Mouse (Mus musculus): ENCODE measurements at regions not wholly inside any gene's neighbourhood (a gene's known extent, or its start where the extent isn't known, plus 50 kb on each side); places are given as distances from the start of the nearest gene placed in this dataset.

DNA sequence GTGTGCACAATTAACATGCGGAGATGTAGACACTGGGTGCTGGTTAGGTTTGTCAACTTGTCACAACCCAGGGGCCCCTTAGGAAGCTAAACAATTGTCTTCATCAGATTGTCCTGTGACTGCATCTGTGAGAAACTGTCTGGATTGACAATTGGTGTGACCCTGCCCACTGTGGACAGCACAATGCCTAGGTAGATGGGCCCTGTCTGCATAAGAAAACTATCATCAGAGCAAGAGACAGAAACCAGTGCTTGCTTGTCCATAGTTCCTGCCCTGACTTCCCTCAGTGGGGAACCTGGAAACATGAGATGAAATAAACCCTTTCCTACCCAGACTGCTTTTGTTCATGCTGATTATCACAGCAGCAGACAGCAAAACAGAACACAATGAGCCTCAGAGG is 63.5 kb upstream of the Tyw5 start:
- Histone ChIP-seq H3K4me2 (no peak overlapping the region), H3K4me1 (replicated peaks) (no peaks in the 10 kb centered on the region), H3K9me3 (replicated peaks) (no peaks in the 10 kb centered on the region), H3K9ac (no peak overlapping the region), H3K4me3 (no peak overlapping the region), H3K27me3 (replicated peaks) (no peaks in the 10 kb centered on the region), H3K27ac (ENCODE audit: poor library complexity, severe bottlenecking) (no peak overlapping the region), H3K36me3 (no peaks in the 10 kb centered on the region)
- 89% methylated on average over 1 of the region's 1 CpGs for WGBS
- ATAC-seq (ENCODE audit: insufficient number of reproducible peaks, low FRiP score): no peak

DNA sequence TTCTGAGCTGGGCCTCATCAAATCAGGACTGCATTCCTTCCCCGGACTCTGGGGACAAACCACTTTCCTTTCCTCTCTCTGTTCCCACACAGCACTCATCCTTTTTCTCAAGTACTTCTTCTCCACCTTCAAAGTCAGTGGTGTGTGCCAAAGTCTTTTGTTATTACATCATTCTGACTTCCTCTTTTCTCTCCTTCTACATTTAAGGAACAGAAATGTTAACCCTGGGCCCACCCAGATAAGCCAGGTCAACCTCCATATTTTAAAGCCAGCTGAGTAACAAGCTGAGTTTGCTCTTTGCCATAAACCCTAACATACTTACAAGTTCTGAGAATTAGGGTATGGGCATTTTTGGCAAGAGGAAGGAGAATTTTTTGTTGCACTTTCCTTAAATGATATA is 65.3 kb upstream of the Tyw5 start:
- H3K9me3 ChIP-seq (replicated peaks): no peaks in the 10 kb centered on the region
- 0 out of 2 replicates have a peak, but pooled peaks cover 3% of the 10 kb centered on the region for H3K4me1 ChIP-seq (replicated peaks)
- H3K36me3 ChIP-seq: no peaks in the 10 kb centered on the region
- H3K4me3 ChIP-seq: no peak overlapping the region
- 43% methylated on average over 1 of the region's 1 CpGs for WGBS
- no peak overlapping the region for H3K4me2 ChIP-seq
- no peak overlapping the region for H3K27ac ChIP-seq (ENCODE audit: poor library complexity, severe bottlenecking)
- no peaks in the 10 kb centered on the region for H3K27me3 ChIP-seq (replicated peaks)
- H3K9ac ChIP-seq: no peak overlapping the region
- no peak for ATAC-seq (ENCODE audit: insufficient number of reproducible peaks, low FRiP score)

DNA sequence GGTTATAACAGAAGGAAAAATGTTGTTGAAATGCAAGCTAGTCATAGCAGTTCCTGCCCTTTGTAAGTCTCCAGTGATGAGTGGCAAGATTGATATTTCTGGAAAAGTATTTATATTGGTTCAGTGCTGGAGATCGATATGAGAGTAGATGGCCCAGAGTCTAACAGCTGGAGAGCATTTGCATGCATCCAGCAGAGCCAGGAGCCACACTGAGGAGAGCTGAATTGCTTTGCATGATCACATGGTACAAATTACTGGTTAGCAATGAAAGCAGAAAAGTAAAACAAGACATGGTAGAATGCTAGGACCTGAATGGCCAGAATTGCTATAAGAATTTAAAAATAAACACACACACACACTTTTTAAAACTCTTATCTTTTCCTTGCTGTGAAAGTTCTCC is 70.8 kb upstream of the Tyw5 start:
- Histone ChIP-seq H3K4me2 (no peak overlapping the region), H3K4me3 (no peak overlapping the region), H3K4me1 (replicated peaks) (0 out of 2 replicates have a peak, but pooled peaks cover 3% of the 10 kb centered on the region), H3K9me3 (replicated peaks) (no peaks in the 10 kb centered on the region), H3K36me3 (no peaks in the 10 kb centered on the region), H3K9ac (no peak overlapping the region), H3K27ac (ENCODE audit: poor library complexity, severe bottlenecking) (no peak overlapping the region), H3K27me3 (replicated peaks) (no peaks in the 10 kb centered on the region)
- WGBS: 51% methylated on average over 1 of the region's 1 CpGs
- no peak for ATAC-seq (ENCODE audit: insufficient number of reproducible peaks, low FRiP score)

DNA sequence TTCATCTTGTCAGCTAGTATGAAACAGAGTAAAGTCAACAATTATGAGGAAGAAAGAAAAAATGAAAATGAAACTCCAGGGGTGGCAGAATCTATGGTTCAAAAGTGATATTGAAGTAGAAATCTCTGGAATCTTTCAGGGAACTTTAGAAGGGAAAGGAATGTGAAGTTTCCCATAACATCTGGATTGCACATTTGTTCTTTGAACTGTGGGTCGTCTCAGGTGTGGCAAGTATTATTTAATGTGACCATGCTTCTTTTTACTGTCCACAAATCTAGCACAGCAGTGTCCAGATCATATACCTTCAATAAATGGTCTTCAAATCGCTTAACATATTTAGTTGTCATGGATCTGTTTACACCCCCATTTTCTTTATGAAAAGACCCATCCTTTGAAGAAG is 71.2 kb upstream of the Tyw5 start:
- H3K4me3 ChIP-seq: no peak overlapping the region
- H3K27me3 ChIP-seq (replicated peaks): no peaks in the 10 kb centered on the region
- H3K4me1 ChIP-seq (replicated peaks): 0 out of 2 replicates have a peak, but pooled peaks cover 3% of the 10 kb centered on the region
- H3K36me3 ChIP-seq: no peaks in the 10 kb centered on the region
- no peak for ATAC-seq (ENCODE audit: insufficient number of reproducible peaks, low FRiP score)
- H3K9me3 ChIP-seq (replicated peaks): no peaks in the 10 kb centered on the region
- no peak overlapping the region for H3K4me2 ChIP-seq
- WGBS: 69% methylated on average over 2 of the region's 2 CpGs
- no peak overlapping the region for H3K27ac ChIP-seq (ENCODE audit: poor library complexity, severe bottlenecking)
- no peak overlapping the region for H3K9ac ChIP-seq

DNA sequence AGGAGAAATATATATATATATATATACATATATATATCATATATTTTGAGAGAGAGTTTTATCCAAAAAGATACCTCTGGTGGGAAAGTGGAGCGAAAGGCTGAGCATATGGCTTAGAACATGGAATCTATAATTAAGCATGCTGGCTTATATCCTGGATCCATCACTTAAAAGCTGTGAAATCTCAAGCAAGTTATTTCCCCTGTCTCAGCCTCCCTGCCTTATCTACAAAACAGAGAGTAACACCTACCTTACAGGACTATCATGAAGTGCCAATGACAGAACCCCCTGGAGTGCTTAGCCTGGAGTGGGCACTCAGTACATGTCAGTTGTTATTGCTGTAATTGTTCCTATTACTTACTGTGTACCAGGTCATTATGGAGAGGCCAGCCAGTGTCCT is 71.9 kb upstream of the Tyw5 start:
- no peak overlapping the region for H3K27ac ChIP-seq (ENCODE audit: poor library complexity, severe bottlenecking)
- ATAC-seq (ENCODE audit: insufficient number of reproducible peaks, low FRiP score): no peak
- no peaks in the 10 kb centered on the region for H3K27me3 ChIP-seq (replicated peaks)
- WGBS: 75% methylated on average over 1 of the region's 1 CpGs
- H3K4me2 ChIP-seq: no peak overlapping the region
- 0 out of 2 replicates have a peak, but pooled peaks cover 3% of the 10 kb centered on the region for H3K4me1 ChIP-seq (replicated peaks)
- no peak overlapping the region for H3K4me3 ChIP-seq
- H3K9ac ChIP-seq: no peak overlapping the region
- no peaks in the 10 kb centered on the region for H3K9me3 ChIP-seq (replicated peaks)
- no peaks in the 10 kb centered on the region for H3K36me3 ChIP-seq

DNA sequence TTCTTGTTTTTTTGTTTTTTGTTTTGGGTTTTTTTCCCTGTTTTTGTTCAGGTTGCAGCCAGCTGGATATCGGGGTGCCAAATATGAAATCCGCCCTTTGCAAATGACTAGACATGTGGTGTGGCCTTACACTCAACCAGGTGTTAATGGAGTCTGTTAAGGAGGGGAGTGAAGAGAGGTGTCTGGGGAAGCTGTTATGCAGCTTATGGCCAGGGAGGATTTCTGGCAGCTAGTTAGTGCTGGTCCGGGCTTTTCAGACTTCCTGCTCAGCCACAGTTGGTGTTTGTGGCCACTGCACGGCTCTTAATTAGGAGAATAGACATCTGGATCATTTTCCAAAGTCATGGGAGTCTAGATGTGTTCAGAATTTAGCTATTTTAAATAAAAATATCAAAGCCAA is 72.7 kb upstream of the Tyw5 start:
- Histone ChIP-seq H3K4me2 (no peak overlapping the region), H3K27me3 (replicated peaks) (no peaks in the 10 kb centered on the region), H3K36me3 (no peaks in the 10 kb centered on the region), H3K4me3 (no peak overlapping the region), H3K4me1 (replicated peaks) (0 out of 2 replicates have a peak, but pooled peaks cover 3% of the 10 kb centered on the region), H3K27ac (ENCODE audit: poor library complexity, severe bottlenecking) (no peak overlapping the region), H3K9ac (no peak overlapping the region), H3K9me3 (replicated peaks) (no peaks in the 10 kb centered on the region)
- 54% methylated on average over 4 of the region's 4 CpGs for WGBS
- ATAC-seq (ENCODE audit: insufficient number of reproducible peaks, low FRiP score): no peak

DNA sequence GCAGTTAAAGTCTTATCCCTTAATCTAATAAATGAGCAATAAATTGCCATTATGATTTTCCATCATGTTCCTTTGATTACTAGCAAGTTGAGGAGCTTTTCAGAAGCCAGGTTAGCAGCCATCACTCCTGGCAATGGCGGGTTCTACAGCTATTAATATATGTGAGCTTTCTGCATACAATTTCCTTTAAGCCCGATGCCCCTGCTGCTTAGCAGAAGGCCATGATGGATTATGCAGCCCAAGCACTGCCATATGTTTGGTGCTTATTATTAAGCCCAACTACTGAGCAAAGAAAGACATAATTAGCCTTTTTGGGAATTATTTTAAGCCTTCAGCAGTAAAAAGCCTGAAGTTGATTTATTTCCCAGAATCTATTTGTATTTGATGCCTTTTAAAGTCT is 82.3 kb upstream of the Tyw5 start:
- Histone ChIP-seq H3K4me1 (replicated peaks) (no peaks in the 10 kb centered on the region), H3K9ac (no peak overlapping the region), H3K9me3 (replicated peaks) (no peaks in the 10 kb centered on the region), H3K4me3 (no peak overlapping the region), H3K36me3 (no peaks in the 10 kb centered on the region), H3K27ac (ENCODE audit: poor library complexity, severe bottlenecking) (no peak overlapping the region), H3K4me2 (no peak overlapping the region), H3K27me3 (replicated peaks) (no peaks in the 10 kb centered on the region)
- no peak for ATAC-seq (ENCODE audit: insufficient number of reproducible peaks, low FRiP score)
- 81% methylated on average over 2 of the region's 2 CpGs for WGBS

DNA sequence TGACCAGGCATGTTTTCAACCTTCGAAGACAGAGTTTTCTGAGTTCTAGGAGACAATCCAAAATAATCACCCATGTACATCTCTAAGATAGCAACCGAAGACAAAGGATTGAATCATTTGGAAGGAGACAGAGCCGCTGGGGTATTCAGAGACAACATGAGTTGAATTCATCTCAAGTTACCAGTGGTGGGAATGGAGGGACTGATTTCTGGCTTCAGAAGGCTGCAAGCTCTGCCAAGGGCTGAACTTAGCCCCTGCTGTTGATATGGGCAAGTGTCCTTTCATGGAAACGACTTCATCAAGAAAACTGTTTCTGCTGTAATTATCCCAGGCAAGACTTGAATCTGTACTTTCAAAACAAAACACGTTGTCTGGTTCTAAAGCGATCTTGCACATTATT is 82.7 kb upstream of the Tyw5 start:
- Histone ChIP-seq H3K27ac (ENCODE audit: poor library complexity, severe bottlenecking) (no peak overlapping the region), H3K4me2 (no peak overlapping the region), H3K4me1 (replicated peaks) (no peaks in the 10 kb centered on the region), H3K9me3 (replicated peaks) (no peaks in the 10 kb centered on the region), H3K36me3 (no peaks in the 10 kb centered on the region), H3K9ac (no peak overlapping the region), H3K4me3 (no peak overlapping the region), H3K27me3 (replicated peaks) (no peaks in the 10 kb centered on the region)
- ATAC-seq (ENCODE audit: insufficient number of reproducible peaks, low FRiP score): no peak
- 74% methylated on average over 6 of the region's 6 CpGs for WGBS

DNA sequence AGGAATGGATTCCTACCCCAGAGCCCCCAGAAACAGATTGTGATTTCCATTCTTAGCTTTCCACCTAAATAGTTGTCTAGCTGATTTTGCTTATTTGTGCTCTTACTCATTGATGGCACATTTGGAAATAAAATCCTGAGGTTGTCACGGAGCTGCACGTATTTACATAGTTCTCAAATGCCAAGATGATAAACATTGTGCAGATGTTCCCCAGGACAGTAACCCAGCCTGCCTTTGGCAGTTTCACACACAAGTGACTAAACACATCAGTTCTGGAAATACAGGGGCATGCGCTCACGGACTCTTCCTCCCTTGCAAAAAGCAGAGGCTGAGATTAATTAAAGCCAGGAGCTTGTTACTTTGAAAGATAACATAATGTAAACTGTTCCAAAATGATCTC is 83.1 kb upstream of the Tyw5 start:
- Histone ChIP-seq H3K4me1 (replicated peaks) (no peaks in the 10 kb centered on the region), H3K27ac (ENCODE audit: poor library complexity, severe bottlenecking) (no peak overlapping the region), H3K4me2 (no peak overlapping the region), H3K27me3 (replicated peaks) (no peaks in the 10 kb centered on the region), H3K36me3 (no peaks in the 10 kb centered on the region), H3K9ac (no peak overlapping the region), H3K9me3 (replicated peaks) (no peaks in the 10 kb centered on the region), H3K4me3 (no peak overlapping the region)
- WGBS: 64% methylated on average over 4 of the region's 4 CpGs
- no peak for ATAC-seq (ENCODE audit: insufficient number of reproducible peaks, low FRiP score)

DNA sequence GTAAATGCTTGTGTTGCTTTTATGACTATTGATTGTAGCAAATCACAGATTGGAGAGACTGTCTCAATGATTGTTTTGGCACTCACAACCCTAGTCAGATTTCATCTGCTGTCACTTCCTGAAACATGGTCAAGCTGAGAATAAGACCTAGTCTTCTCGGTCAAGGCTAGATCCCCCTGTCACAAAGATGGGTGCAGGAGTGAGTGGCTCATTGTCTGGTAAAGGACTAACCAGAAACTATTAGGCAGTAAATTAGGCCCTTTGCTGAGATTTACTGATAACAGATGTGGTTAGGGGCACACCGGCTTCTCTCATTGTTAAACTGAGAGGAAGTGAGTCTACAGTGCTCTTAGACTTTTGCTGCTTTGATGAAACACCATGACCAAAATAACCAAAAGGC is 85.8 kb upstream of the Tyw5 start:
- Histone ChIP-seq H3K27me3 (replicated peaks) (no peaks in the 10 kb centered on the region), H3K4me3 (no peak overlapping the region), H3K9ac (no peak overlapping the region), H3K9me3 (replicated peaks) (no peaks in the 10 kb centered on the region), H3K36me3 (no peaks in the 10 kb centered on the region), H3K4me1 (replicated peaks) (no peaks in the 10 kb centered on the region), H3K4me2 (no peak overlapping the region), H3K27ac (ENCODE audit: poor library complexity, severe bottlenecking) (no peak overlapping the region)
- 66% methylated on average over 2 of the region's 2 CpGs for WGBS
- ATAC-seq (ENCODE audit: insufficient number of reproducible peaks, low FRiP score): no peak

DNA sequence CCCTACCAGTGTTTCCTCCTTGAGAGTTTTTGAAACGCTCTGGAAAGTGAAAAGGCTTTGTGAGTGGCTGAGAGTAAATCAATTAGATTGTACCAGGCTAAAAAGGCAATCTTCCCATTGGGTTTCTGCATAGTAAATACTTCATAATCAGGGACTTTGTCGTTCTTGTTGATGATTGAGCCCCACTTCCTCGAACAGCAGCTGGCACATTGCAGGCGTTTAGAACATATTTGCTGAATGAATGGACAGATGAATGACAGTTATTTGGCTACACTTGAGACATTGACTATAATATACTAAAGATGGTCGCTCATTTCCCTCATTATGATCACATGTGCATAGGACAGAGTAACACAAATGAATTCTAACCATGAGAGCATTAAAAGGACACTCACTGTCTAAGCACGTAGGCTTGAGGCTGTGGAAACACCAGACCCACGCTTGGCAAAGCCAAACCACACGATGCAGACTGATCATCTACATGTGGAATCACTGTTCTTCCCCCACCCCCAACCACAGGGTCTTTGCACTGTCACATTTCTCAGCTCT is 90.7 kb upstream of the Tyw5 start:
- no peak overlapping the region for H3K27ac ChIP-seq (ENCODE audit: poor library complexity, severe bottlenecking)
- WGBS: 72% methylated on average over 8 of the region's 8 CpGs
- no peak for ATAC-seq (ENCODE audit: insufficient number of reproducible peaks, low FRiP score)
- H3K9ac ChIP-seq: no peak overlapping the region
- no peaks in the 10 kb centered on the region for H3K9me3 ChIP-seq (replicated peaks)
- no peaks in the 10 kb centered on the region for H3K27me3 ChIP-seq (replicated peaks)
- H3K4me3 ChIP-seq: no peak overlapping the region
- no peaks in the 10 kb centered on the region for H3K36me3 ChIP-seq
- no peak overlapping the region for H3K4me2 ChIP-seq
- no peaks in the 10 kb centered on the region for H3K4me1 ChIP-seq (replicated peaks)

DNA sequence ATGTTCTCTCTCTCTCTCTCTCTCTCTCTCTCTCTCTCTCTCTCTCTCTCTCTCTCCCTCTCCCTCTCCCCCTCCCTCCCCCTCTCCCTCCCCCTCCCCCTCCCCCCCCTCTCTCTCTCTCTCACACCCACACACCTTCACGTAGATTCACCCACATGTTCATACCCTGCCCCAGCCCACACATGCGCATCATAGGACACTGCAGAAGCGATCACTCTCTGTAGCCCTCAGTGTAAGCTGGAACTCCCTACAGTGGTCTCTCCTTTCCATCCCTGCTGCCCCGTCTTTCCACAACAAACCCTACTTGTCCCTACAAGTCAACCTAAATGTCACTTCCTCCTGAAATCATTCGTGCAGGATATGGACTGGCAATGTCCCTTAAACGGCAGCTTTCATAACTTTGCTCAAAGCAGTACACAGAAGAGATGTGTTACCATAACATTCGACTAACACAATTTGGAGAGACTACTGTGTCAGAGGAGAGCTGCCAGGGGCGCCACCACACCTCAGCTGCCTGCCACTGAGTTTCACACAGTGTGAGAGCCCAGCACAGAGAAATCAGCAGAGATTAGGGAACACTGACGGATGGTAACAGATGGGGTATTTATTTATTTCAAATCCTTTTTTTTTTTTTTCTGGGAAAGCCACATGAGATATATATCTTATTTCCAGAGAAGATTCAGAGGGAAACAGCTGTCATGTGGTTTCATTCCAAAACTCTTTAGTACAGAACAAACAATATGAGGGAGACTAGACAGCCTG is 103.6 kb upstream of the Tyw5 start:
- H3K27ac ChIP-seq (ENCODE audit: poor library complexity, severe bottlenecking): no peak overlapping the region
- H3K9me3 ChIP-seq (replicated peaks): no peaks in the 10 kb centered on the region
- H3K4me2 ChIP-seq: no peak overlapping the region
- H3K27me3 ChIP-seq (replicated peaks): no peaks in the 10 kb centered on the region
- H3K4me3 ChIP-seq: no peak overlapping the region
- WGBS: 58% methylated on average over 8 of the region's 9 CpGs
- H3K36me3 ChIP-seq: no peaks in the 10 kb centered on the region
- H3K9ac ChIP-seq: no peak overlapping the region
- ATAC-seq (ENCODE audit: insufficient number of reproducible peaks, low FRiP score): no peak
- H3K4me1 ChIP-seq (replicated peaks): no peaks in the 10 kb centered on the region

Data from heart, embryonic 12.5 days (tissue).